Mouse (Mus musculus) midbrain, embryonic 12.5 days (tissue): ENCODE data around the gene Gm20517. TPM values are rescaled to one million over a fixed set of nuclear protein-coding genes. Genes with fewer than 3 reads are reported as not detected.

Experiments used
- ATAC-seq: fragments of 200-750 bp; cut with Nextera tagmentation; 2 replicates; pipeline ENCODE4 v1.8.0; 2017; ENCODE audit warnings: low read depth, moderate TSS enrichment, moderate library complexity; ENCODE audit not compliant: low FRiP score
- H3K27ac ChIP-seq: fragments of 300-500 bp; sonication (generic); replicated peaks from 2 replicates; pipeline ENCODE4 v1.5.1; 2016; ENCODE audit warnings: mild to moderate bottlenecking
- H3K27me3 ChIP-seq: fragments of 300-500 bp; sonication (generic); 2 replicates; pipeline ENCODE4 v1.6.1; 2016; ENCODE audit warnings: mild to moderate bottlenecking
- H3K36me3 ChIP-seq: fragments of 300-500 bp; sonication (generic); 2 replicates; pipeline ENCODE4 v1.6.1; 2016
- H3K4me1 ChIP-seq: fragments of 300-500 bp; sonication (generic); 2 replicates; pipeline ENCODE4 v1.6.1; 2016
- H3K4me2 ChIP-seq: fragments of 300-500 bp; sonication (generic); replicated peaks from 2 replicates; pipeline ENCODE4 v1.6.1; 2016; ENCODE audit warnings: mild to moderate bottlenecking, moderate library complexity
- H3K4me3 ChIP-seq: fragments of 300-500 bp; sonication (generic); 2 replicates; pipeline ENCODE4 v1.5.1; 2016; ENCODE audit warnings: mild to moderate bottlenecking
- H3K9ac ChIP-seq: fragments of 300-500 bp; sonication (generic); replicated peaks from 2 replicates; pipeline ENCODE4 v1.6.1; 2016; ENCODE audit warnings: mild to moderate bottlenecking, moderate library complexity
- H3K9me3 ChIP-seq: fragments of 300-500 bp; sonication (generic); 2 replicates; pipeline ENCODE4 v1.6.1; 2016; ENCODE audit warnings: mild to moderate bottlenecking
- WGBS: fragments of 180-500 bp; shearing (Covaris S2); methylation state at CpG from one replicate; pipeline ENCODE4 v1.1.7; 2016; 5-methylcytosine and 5-hydroxymethylcytosine counted together
- polyA plus RNA-seq: library from polyadenylated mRNA; unstranded; fragments of >200 nt; fragmentation: Nextera tagmentation; extraction: Ambion mirVana; gene quantifications from 2 replicates; pipeline ENCODE4 v1.2.1, GENCODE M21; 2016

Gm20517 gene
- polyA plus RNA-seq, 1 experiment from 2014 or later, result 2.2 TPM

- no peak overlapping the region for H3K4me2 ChIP-seq
- no peak overlapping the region for H3K27ac ChIP-seq
- H3K4me3 ChIP-seq, result no peak overlapping the region
- ATAC-seq, result no peak
- H3K4me1 ChIP-seq, result 0 out of 2 replicates have a peak, but pooled peaks cover 3% of the 10 kb centered on the region
- 84% methylated on average over 4 of the region's 4 CpGs for WGBS
- H3K27me3 ChIP-seq, result peaks cover 18% of the 10 kb centered on the region
- peaks cover 40% of the 10 kb centered on the region for H3K36me3 ChIP-seq
- no peak overlapping the region for H3K9ac ChIP-seq
- no peaks in the 10 kb centered on the region for H3K9me3 ChIP-seq
These were observed 93.3 kb downstream of the Gm20517 start for GRCm38 (mm10) chr17:47704692-47705091.

GRCm38 (mm10) chr17:47706196-47706595 is 94.8 kb downstream of the Gm20517 start:
- ATAC-seq, result no peak
- Histone ChIP-seq H3K4me2 (no peak overlapping the region), H3K9ac (no peak overlapping the region), H3K9me3 (no peaks in the 10 kb centered on the region), H3K4me3 (no peak overlapping the region), H3K27ac (no peak overlapping the region), H3K36me3 (peaks cover 29% of the 10 kb centered on the region), H3K27me3 (peaks cover 18% of the 10 kb centered on the region), H3K4me1 (0 out of 2 replicates have a peak, but pooled peaks cover 3% of the 10 kb centered on the region)
- 80% methylated on average over 1 of the region's 1 CpGs for WGBS

GRCm38 (mm10) chr17:47707961-47708360 is 96.6 kb downstream of the Gm20517 start:
- WGBS, result 88% methylated on average over 3 of the region's 3 CpGs
- no peak overlapping the region for H3K9ac ChIP-seq
- ATAC-seq, result no peak
- H3K4me2 ChIP-seq, result no peak overlapping the region
- no peak overlapping the region for H3K4me3 ChIP-seq
- peaks cover 14% of the 10 kb centered on the region; the same call in 1 of the 2 replicates for H3K36me3 ChIP-seq
- H3K9me3 ChIP-seq, result no peaks in the 10 kb centered on the region
- 0 out of 2 replicates have a peak, but pooled peaks cover 3% of the 10 kb centered on the region for H3K4me1 ChIP-seq
- H3K27me3 ChIP-seq, result peaks cover 8% of the 10 kb centered on the region
- no peak overlapping the region for H3K27ac ChIP-seq

- Histone ChIP-seq H3K9me3 (no peaks in the 10 kb centered on the region), H3K4me1 (no peaks in the 10 kb centered on the region), H3K4me3 (no peak overlapping the region), H3K36me3 (0 out of 2 replicates have a peak, but pooled peaks cover 5% of the 10 kb centered on the region), H3K4me2 (no peak overlapping the region), H3K27me3 (no peaks in the 10 kb centered on the region), H3K27ac (no peak overlapping the region), H3K9ac (no peak overlapping the region)
- no peak for ATAC-seq
- WGBS, result 81% methylated on average over 4 of the region's 4 CpGs
These were observed 97.6 kb downstream of the Gm20517 start for GRCm38 (mm10) chr17:47708972-47709371.

DNA sequence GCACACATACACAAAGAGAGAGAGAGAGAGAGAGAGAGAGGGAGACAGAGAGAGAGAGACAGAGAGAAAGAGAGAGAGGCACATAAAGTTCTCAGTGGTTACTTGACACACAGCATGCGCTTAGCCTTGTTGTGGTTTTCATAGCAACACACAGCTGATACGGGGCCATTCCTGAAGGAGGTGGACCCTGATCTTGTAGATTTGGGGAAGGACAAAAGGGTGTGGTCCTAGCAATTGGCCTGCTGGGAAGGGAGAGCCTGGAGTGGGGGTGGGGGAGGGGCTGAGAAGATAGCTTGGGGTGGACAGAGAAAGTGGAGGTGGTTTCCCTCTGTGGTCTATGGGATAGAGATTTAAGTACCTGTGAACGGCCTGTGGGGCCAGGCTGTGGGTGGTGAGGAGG is 98.6 kb downstream of the Gm20517 start:
- no peak for ATAC-seq
- Histone ChIP-seq H3K4me2 (no peak overlapping the region), H3K27me3 (no peaks in the 10 kb centered on the region), H3K9ac (no peak overlapping the region), H3K4me1 (no peaks in the 10 kb centered on the region), H3K9me3 (no peaks in the 10 kb centered on the region), H3K27ac (no peak overlapping the region), H3K4me3 (no peak overlapping the region), H3K36me3 (no peaks in the 10 kb centered on the region)
- 79% methylated on average over 3 of the region's 3 CpGs for WGBS

DNA sequence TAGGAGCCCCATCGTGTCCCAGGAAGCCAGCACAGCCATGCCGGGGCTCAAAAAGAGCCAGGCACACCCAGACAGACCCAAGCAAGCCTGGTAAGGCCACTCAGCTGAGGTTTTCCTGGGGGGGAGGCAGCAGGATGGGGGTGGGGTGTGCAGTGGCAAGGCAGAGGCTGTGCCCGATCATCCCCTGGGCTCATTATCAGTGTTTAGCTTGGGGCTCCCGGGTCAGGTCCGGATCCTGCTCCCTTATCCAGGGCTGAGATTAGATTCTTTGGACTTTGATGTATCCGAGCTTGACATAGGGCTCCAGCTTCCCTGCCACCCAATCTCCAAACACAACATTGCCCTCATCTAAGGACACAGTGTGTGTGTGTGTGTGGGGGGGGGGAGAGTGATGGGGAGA is 100.5 kb downstream of the Gm20517 start:
- no peaks in the 10 kb centered on the region for H3K9me3 ChIP-seq
- H3K27me3 ChIP-seq, result no peaks in the 10 kb centered on the region
- H3K36me3 ChIP-seq, result no peaks in the 10 kb centered on the region
- H3K9ac ChIP-seq, result no peak overlapping the region
- H3K27ac ChIP-seq, result no peak overlapping the region
- ATAC-seq, result no peak
- H3K4me3 ChIP-seq, result no peak overlapping the region
- WGBS, result 67% methylated on average over 6 of the region's 6 CpGs
- no peaks in the 10 kb centered on the region for H3K4me1 ChIP-seq
- H3K4me2 ChIP-seq, result no peak overlapping the region

DNA sequence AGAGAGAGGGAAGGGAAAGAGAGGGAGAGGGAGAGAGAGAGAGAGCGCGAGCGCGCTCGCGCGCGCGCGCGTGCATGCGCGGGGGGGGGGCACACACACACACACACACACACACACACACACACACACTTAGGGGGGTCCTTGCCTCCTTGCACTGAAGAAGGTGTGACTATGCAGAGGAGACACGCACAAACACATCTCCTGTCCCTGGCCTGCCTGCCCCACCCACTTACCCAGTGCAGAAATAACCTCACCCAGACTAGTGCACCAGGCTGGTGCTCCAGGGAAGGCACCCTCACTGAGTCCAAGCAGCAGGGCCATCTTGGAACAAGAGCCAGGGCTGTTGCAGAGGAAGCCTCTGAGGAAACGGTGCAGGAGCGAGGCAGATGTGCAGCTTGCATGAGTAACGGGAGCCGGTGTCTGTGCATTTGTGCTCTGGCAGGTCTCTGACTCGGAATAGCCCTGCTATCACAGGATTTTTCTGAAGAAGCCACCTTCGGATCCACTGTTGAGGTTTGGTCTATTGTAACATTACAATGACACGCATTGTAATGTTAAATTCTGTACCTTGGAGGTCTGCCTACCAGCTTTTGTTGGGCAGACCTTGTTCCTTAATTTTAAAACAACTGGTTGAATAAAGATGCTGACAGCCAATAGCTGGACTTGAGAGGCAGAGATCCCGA is 101.6 kb downstream of the Gm20517 start:
- Histone ChIP-seq H3K4me3 (no peak overlapping the region), H3K27ac (no peak overlapping the region), H3K4me2 (no peak overlapping the region), H3K4me1 (no peaks in the 10 kb centered on the region), H3K27me3 (0 out of 2 replicates have a peak, but pooled peaks cover 1% of the 10 kb centered on the region), H3K9ac (no peak overlapping the region), H3K36me3 (no peaks in the 10 kb centered on the region), H3K9me3 (no peaks in the 10 kb centered on the region)
- 50% methylated on average over 10 of the region's 22 CpGs for WGBS
- no peak for ATAC-seq

DNA sequence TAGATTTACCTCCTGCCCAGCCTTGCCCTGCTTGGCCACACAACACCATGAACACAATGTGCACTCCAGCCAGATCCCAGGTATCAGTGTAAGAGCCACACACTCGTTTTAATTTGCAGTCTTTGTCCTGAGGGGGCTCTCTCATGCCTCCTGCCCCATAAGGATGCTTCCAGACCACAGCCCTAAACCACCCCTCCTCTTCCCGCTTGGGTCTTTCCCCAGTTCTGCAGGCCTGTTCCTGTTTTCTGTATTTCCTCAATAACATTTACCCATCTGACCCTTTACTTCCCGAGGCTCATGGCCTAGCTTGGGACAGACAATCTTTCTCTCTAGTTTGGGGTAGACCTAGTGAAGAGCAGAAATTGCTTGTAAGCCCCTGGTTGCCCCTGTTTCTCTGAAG is 103.6 kb downstream of the Gm20517 start:
- no peaks in the 10 kb centered on the region for H3K9me3 ChIP-seq
- H3K36me3 ChIP-seq, result no peaks in the 10 kb centered on the region
- 72% methylated on average over 3 of the region's 3 CpGs for WGBS

DNA sequence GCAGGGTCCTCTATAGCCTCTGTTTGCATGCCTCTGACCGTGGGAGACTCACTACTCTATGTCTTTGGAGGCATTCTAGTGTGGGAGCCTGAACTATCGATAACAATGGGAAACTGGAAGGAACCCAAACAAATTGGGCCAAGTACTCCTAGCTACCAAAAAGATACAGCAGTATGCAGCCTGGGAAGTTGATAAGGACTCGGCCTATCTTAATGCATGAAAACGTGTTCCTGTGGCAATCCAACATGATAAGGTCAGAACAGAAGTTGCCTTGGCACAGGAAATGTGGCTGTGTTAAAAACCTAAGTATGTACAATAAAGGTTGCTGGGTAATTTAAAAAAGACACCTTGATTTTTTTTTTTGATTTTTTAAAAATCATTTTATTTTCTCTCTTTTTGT is 109.8 kb downstream of the Gm20517 start:
- Histone ChIP-seq H3K4me3 (no peak overlapping the region), H3K27me3 (0 out of 2 replicates have a peak, but pooled peaks cover 3% of the 10 kb centered on the region), H3K36me3 (no peaks in the 10 kb centered on the region), H3K27ac (no peak overlapping the region), H3K4me2 (no peak overlapping the region), H3K9ac (no peak overlapping the region), H3K4me1 (no peaks in the 10 kb centered on the region), H3K9me3 (no peaks in the 10 kb centered on the region)
- WGBS, result 86% methylated on average over 4 of the region's 4 CpGs
- no peak for ATAC-seq

More for the DNA sequence above, 103.6 kb downstream of the Gm20517 start:
- no peak for ATAC-seq
- Histone ChIP-seq H3K4me1 (no peaks in the 10 kb centered on the region), H3K4me2 (no peak overlapping the region), H3K4me3 (no peak overlapping the region), H3K27me3 (0 out of 2 replicates have a peak, but pooled peaks cover 3% of the 10 kb centered on the region), H3K27ac (no peak overlapping the region), H3K9ac (no peak overlapping the region)

GRCm38 (mm10) chr17:47726566-47726965 is 115.2 kb downstream of the Gm20517 start, which contains the start of gene Pgc:
Pgc (plus strand) TSS chr17:47726842.
- Histone ChIP-seq H3K4me2 (no peak within 1 kb of the TSS), H3K36me3 (no peaks in the 10 kb centered on the region), H3K4me1 (no peaks in the 10 kb centered on the region), H3K27me3 (no peaks in the 10 kb centered on the region; the same call in 1 of the 2 replicates), H3K27ac (no peak within 1 kb of the TSS), H3K4me3 (no peak within 1 kb of the TSS), H3K9me3 (no peaks in the 10 kb centered on the region), H3K9ac (no peak within 1 kb of the TSS)
- no peak for ATAC-seq
- 86% methylated on average over 11 of the region's 11 CpGs for WGBS

DNA sequence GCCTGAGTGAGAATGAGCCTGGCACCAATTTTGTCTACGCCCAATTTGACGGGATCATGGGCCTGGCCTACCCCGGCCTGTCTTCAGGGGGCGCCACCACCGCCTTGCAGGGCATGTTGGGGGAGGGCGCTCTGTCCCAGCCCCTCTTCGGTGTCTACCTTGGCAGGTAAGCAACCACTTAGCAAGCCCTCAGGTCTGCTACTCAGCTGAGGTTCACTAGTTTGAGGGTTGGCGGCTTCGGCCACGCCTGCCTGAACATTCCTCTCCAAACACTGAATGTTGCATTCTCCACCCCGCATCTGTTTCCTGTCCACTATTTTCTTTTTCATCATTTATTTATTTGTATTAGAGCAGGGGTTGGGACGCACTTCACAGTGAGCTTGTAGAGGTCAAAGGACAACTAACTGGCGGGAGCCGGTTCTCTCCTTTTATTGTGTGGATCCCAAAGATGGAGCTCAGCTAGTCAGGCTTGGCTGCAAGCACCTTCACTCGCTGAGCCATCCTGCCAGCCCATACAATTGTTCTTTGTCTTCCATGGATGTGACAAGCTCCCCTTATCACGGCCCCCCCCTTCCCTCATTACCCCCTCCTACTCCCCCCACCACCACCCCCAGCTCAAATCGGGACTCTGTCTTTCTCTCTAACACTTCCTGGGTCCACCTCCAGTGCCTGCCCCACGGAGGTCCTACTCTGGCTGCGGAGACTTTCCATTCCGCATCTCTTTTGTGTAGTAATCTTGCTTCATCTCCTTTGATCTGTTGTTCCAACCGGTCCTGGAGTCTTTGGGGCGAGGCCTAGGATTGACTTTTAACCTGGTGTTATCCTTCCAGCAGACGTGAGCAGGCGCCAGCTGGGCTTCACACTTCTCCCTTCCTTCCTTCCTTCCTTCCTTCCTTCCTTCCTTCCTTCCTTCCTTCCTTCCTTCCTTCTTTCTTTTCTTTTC is 119.5 kb downstream of the Gm20517 start:
- no peak overlapping the region for H3K4me2 ChIP-seq
- ATAC-seq, result no peak
- 43% methylated on average over 24 of the region's 24 CpGs for WGBS

More for the DNA sequence above, 119.5 kb downstream of the Gm20517 start:
- no peak overlapping the region for H3K9ac ChIP-seq
- no peaks in the 10 kb centered on the region for H3K9me3 ChIP-seq
- no peaks in the 10 kb centered on the region for H3K36me3 ChIP-seq
- H3K27ac ChIP-seq, result no peak overlapping the region
- no peak overlapping the region for H3K4me3 ChIP-seq
- no peaks in the 10 kb centered on the region for H3K4me1 ChIP-seq
- no peaks in the 10 kb centered on the region; the same call in 1 of the 2 replicates for H3K27me3 ChIP-seq
